Mouse (Mus musculus): ENCODE data around the gene Snap25.

Snap25 gene

GRCm38 (mm10) chr2:136816717-136817400 is 103.6 kb downstream of the Snap25 start:
- DNase-seq = peak; percentile 56 to 66

- DNase-seq = no peak
Measured at GRCm38 (mm10) chr2:136823751-136824716, 110.8 kb downstream of the Snap25 start.

- no peak for DNase-seq
Measured at GRCm38 (mm10) chr2:136827612-136828011, 114.4 kb downstream of the Snap25 start.

Measured in cerebellum, postnatal 25 days (tissue).